Mouse (Mus musculus) thymus, postnatal 4 days (tissue): Measurements from ENCODE around the gene Lyrm2.

Source experiments
- DNase-seq: peaks from one replicate; pipeline ENCODE4 v3.0.0; 2021

Gene Lyrm2

GRCm38 (mm10) chr4:32799966-32800576 is at the start of gene Lyrm2:
TSS of gene Lyrm2 (plus strand) at chr4:32800253.
- DNase-seq = peak; percentile 87

DNA sequence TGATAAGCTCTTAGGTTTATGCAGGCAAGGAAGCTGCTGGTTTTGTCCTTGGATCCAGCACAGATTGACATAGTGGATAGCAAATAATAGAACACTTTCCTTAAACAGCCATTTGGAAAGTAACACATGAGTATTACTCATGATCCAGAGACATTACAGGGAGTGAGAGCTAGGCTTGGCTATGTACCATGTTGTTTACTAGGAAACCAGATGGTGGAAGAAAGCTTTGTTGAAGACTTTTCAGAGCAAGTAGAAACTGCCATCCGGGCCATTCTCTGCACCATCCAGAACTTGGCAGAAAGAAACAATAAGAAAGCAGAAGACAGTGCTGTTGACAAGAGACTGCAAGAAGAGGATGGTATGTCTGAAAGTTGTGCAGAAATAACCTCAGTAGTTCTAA is 49.3 kb upstream of the Lyrm2 start:
- DNase-seq = no peak

GRCm38 (mm10) chr4:32757430-32757829 is 42.6 kb upstream of the Lyrm2 start:
- DNase-seq = no peak

DNA sequence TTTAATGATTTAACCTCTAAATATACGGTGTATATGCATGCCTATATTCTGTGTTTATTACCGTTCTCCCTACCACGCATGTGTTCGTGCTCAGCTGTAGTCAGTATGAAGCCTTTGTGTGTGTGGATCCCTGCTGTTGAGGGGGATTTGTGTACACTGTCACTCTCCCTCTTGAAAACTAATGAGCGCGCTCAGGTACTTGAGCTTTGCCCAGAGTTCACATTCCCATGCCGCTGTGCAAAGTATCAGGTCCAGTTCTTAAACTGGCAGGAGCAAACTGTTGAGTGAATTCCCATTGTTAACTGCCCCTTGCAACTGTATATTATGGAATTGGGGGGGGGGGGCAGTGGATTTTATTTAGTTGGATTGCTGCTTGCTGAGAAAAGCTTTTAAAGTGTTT is 32.6 kb upstream of the Lyrm2 start:
- DNase-seq = no peak

GRCm38 (mm10) chr4:32768046-32768445 is 32.0 kb upstream of the Lyrm2 start:
- DNase-seq = peak; percentile 69

GRCm38 (mm10) chr4:32770284-32770810 is 29.7 kb upstream of the Lyrm2 start:
- no peak for DNase-seq

GRCm38 (mm10) chr4:32779996-32780395 is 20.1 kb upstream of the Lyrm2 start:
- DNase-seq = no peak

DNA sequence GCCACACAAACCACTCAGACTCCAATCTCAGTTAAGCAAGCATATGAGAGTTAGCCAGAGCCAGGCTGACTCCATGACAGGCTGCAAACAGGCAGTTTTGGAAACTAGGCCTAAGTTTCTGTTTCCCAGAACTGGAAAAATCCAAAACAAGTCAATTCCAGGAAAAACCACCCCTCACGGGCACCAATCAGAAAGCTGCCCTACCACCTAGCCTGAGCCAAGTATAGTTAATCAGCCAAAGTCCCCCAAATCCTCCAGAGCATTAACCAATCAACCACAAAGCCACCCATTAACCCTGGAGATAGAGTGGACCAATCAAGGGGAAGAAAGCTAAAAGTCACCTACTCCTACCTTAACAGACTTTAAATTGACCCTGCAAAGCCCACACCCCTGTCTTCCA is 12.9 kb upstream of the Lyrm2 start:
- DNase-seq = no peak

DNA sequence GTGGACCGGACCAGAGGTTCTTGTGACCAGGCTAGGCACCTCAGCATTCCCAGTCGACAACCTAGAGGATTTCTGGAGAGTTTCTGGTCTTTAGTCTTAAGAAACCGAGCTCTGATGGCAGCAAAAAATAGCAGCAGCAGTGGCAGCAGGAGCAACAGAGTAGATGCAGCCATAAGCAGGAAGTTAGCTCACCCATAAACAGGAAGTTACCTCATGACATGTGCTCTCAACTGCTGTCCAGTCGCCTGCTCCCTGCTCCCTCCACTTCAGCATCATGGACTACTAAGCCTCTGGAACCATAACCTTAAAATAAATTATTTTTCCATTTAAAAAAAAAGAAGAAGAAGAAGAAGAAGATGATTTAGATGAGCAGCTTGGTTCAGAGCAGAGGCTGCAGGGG is 11.0 kb upstream of the Lyrm2 start:
- no peak for DNase-seq

GRCm38 (mm10) chr4:32798976-32799375 is 1.1 kb upstream of the Lyrm2 start:
- no peak for DNase-seq

- DNase-seq = no peak
Observed at GRCm38 (mm10) chr4:32800577-32801170, 621 bp downstream of the Lyrm2 start.

- DNase-seq = no peak
Observed at GRCm38 (mm10) chr4:32817478-32817877, 17.4 kb downstream of the Lyrm2 start.

GRCm38 (mm10) chr4:32820676-32821075 is 20.6 kb downstream of the Lyrm2 start:
- no peak for DNase-seq

DNA sequence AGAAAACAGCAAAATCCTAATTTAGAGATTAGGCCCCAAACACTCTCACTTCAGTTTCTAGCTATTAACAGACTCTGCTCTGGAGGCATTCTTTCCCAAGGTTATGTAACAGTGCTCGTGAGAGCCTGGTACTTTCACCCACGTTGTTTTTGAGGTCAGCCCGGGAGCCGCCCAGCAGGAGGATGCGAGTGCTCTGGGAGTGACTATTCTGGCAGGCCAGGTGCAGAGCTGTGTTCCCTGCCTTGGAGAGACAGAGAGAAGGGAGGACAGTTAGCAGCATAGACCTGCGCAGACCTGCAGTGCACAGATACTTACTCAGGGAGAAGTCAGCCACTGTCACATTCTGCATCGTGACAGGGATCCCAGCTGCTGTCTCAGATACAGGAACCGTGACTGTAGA is 24.2 kb downstream of the Lyrm2 start:
- DNase-seq = no peak

DNA sequence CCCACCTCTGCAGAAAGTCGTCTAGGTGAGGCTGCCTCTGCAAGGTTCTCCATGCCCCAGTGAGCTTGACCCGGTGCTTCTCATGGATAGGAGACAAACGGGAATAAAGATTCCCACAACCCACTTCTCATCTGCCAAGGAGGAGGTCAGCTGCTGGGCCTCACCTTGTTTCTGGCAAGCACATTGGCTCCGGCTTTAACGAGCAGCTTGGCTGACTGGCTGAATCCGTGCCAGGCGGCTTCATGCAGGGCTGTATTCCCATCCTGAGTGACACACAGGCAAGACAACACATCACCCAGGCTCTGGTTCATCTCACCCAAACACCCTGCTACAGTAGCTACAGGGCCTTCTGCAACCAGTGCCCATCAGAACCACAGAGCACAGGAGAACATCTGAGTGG is 26.9 kb downstream of the Lyrm2 start:
- DNase-seq = no peak

DNA sequence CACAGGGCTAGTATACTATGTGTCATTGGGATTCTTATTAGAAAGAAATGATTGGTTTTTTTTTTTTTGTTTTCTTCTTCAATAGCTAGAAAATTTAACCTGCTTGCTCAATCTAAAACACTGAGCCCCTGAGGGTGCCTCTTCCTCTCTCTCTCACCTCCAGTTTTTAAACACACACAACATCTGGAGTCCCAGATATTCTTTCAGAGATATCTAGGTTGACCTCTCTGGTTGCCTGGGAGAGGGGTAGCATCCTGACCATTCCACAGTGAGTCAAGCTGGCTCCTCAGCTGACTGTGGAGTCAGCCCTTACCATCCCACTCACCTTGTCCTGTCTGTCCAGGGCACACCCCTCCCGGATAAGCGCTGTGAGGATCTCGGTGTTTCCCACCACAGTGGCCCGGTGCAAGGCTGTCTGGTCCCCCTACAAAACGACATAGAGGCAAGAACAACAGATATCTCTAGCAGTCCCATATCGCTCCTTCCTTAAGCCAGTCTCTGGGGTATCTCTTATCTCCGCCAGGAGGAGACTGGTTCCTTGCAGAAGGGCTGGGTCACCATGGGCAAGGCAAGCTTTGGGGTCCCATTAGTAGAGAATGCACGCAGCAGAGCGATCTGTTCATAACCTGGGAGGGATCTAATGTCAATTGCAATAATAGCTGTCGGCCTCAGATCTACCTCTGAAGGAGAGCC is 28.5 kb downstream of the Lyrm2 start:
- no peak for DNase-seq

GRCm38 (mm10) chr4:32829316-32829715 is 29.3 kb downstream of the Lyrm2 start:
- no peak for DNase-seq

DNA sequence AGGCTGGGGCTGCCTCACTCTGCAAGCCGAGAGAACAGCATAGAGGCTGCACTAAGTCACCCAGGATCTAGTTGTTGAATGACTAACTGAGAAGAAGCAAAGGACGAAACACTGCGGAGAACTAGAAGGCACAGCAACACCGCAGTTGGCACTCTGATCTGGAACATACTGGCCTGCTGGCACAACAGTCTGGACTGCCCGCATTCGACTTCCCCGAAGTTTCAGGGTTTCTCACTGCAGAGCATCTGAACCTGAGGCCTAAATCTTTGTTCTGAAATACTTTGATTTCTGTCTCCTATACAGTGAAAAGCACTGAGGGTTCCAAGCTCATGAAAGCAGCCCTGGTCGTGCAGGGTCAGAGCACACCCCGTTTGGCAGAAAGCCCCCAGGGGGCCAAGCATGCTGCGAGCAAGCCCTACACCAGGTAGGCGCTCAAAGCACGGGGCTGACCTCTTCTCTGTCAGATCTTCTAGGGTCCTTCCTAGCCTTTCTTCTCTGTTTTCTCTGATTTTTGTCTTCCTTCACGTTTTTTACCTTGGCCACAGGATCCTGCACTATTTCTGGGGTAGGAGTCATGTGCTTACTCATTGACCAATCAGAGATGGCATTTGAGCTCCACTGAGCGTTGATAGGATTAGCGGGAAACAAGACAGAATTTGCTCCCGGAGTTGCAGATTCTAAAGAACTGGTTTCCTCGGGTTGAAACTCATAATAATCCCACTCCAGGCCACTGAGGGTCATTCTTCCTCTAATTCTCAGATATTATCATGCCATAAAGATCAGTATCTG is 33.6 kb downstream of the Lyrm2 start:
- DNase-seq = no peak

- DNase-seq = no peak
Observed at GRCm38 (mm10) chr4:32834541-32834940, 34.5 kb downstream of the Lyrm2 start.

DNA sequence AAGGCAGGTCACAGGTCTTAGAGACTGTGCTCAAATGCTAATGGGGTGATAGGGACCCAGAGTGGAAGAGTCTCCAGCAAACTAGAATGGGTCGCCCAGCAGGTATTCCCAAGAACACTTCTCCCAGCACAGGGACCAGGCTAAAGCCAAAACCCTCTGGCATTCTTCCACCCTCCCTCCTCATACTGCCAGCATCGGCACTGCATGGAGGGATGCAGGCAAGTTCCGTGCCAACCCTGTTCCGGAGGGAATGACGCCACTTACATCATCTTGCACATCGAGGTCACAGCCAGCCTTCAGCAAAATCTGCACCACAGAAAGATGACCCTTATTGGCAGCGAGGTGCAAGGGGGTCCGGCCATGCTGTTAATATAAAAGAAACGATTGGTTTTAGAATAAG is 36.0 kb downstream of the Lyrm2 start:
- no peak for DNase-seq

DNA sequence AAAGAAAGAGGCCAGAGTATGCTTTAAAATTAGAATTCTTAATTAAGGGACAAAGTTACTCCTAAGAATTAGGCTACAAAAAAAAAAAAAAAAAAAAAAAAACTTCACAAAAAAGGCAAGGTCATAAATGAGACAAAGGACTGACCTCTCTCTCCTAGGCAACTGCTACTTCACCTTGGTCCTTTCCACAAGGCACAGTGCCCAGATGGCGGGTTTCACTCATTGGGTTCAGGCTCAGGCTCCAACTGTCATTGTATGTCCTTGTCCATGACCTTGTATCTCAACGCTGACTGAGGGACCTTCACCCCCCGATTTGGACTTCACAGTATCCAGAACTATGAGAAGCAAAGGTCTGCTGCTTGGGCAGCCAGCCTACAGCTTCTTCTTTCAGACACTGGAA is 38.3 kb downstream of the Lyrm2 start:
- DNase-seq = no peak
